In the genomic region with DNA sequence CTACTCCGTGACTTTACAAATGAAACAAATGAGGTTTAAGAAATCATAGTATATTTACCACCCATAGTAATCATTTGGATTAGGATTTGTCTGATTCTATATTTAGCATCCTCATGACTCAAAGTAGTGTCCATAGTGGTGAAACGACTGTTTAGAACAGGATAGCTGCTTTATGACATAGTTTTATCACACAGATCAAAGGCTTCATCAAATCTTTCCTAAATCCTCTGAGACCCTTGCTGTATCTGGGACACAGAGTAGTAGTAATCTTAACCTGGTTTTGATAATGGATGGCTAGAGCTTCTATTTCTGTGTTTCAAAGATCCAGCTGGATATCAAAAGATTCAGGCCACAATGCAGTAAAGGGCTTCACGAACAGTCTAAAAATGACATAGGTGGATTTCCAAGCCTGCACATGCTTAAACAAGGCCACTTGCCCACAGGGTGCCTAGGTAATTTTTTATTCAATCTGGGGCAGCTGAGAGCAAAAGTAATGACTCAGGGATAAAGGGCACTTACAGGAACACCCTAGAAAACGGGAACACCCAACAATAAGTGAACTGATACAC, we compare ENCODE assay signal across 11 mouse cellular contexts.
"Had no signal": no experiment of that assay in that cellular context is flagged by ENCODE, and none has a peak within 500 bp of the region (broad histone marks: within the 10 kb centered on the region; RNA-seq: fewer than 3 reads in every experiment).

No protein-coding gene starts in this region.

- H3K27me3 ChIP-seq: limb, embryonic 13.5 days; neural tube, embryonic 12.5 days had no signal

- H3K4me1 ChIP-seq: neural tube, embryonic 12.5 days had no signal

- H3K9me3 ChIP-seq: neural tube, embryonic 12.5 days had no signal

- DNase-seq: kidney, adult 11 months; kidney, postnatal 25 days; left cerebral cortex, postnatal 4 days; lung, adult 18-20 months; right cerebral cortex, postnatal 4 days; spleen, adult 18-20 months; thymus, adult 18-20 months; thymus, postnatal 14 days had no signal

- H3K27ac ChIP-seq: limb, embryonic 13.5 days; liver, embryonic 14.5 days; neural tube, embryonic 12.5 days had no signal

- H3K4me3 ChIP-seq: limb, embryonic 13.5 days; neural tube, embryonic 12.5 days had no signal

- H3K4me2 ChIP-seq: limb, embryonic 13.5 days; neural tube, embryonic 12.5 days had no signal

- H3K36me3 ChIP-seq: limb, embryonic 13.5 days; neural tube, embryonic 12.5 days had no signal

- H3K9ac ChIP-seq: limb, embryonic 13.5 days; liver, embryonic 14.5 days; neural tube, embryonic 12.5 days had no signal
